Mouse (Mus musculus): ENCODE results near the gene AC140267.1. TPM values are rescaled to one million over a fixed set of nuclear protein-coding genes. Genes with fewer than 3 reads are reported as not detected.

AC140267.1 gene
- not detected in 2 replicates for polyA plus RNA-seq (2015; fragmentation: Nextera tagmentation; extraction: Ambion mirVana)

DNA sequence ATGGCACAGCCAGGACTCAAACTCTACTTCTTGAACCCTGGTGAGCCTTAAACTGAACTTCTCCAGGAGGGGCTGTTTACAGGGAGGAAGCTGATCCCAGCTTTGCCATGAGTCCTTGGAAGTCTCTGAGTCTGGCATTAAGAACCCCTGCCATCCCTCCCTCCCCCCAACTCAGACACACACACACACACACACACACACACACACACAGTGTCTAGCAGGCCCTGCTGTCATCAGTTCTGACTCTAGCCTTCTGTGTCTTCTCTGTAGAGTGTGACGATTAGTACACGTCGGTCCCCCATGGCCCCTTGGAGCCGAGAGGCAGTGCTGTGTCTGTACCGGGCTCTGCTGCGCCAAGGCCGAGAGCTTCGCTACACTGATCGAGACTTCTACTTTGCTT lies at the start of gene AC140267.1:
AC140267.1 (plus strand) TSS at position 301 of the 400 bp plus-strand sequence.
- H3K4me2 ChIP-seq = peak within 1 kb of the TSS; percentile 86
- 88% methylated on average over 9 of the region's 9 CpGs for WGBS (ENCODE audit: insufficient replicate concordance)
- ATAC-seq (ENCODE audit: insufficient read depth) = no peak
- H3K27ac ChIP-seq (replicated peaks) = peak within 1 kb of the TSS; percentile 87
- no peaks in the 10 kb centered on the region for H3K27me3 ChIP-seq
- H3K9ac ChIP-seq = peak within 1 kb of the TSS; percentile 86
- peak within 1 kb of the TSS; percentile 95 for H3K4me3 ChIP-seq (replicated peaks)
- H3K36me3 ChIP-seq (replicated peaks) = peaks cover 45% of the 10 kb centered on the region
- peaks cover 36% of the 10 kb centered on the region for H3K4me1 ChIP-seq (replicated peaks)
- no peaks in the 10 kb centered on the region for H3K9me3 ChIP-seq (replicated peaks)

DNA sequence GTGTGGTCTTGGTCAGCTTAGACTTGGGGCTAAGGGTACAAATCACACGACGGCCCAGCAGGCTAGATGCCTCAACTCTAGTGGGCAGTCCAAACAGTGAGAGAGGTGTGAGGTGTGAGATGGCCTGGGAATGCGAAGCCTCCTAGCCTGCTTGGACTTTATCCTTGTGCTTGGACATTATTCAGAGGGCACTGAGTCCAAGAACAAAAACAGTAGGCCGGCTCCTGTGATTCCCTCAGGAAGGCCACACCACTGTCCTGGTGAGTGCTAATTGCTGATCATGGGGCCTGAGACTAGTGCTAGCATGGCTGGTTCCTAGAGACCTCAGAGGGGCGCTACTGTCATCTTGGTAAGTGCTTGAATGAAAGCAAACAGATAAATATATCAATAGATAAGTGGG lies 46.7 kb upstream of the AC140267.1 start:
- Histone ChIP-seq H3K4me2 (no peak overlapping the region), H3K9ac (no peak overlapping the region), H3K4me3 (replicated peaks) (no peak overlapping the region), H3K36me3 (replicated peaks) (no peaks in the 10 kb centered on the region), H3K4me1 (replicated peaks) (peaks cover 19% of the 10 kb centered on the region), H3K27ac (replicated peaks) (no peak overlapping the region), H3K27me3 (peaks cover 15% of the 10 kb centered on the region), H3K9me3 (replicated peaks) (no peaks in the 10 kb centered on the region)
- no peak for ATAC-seq (ENCODE audit: insufficient read depth)
- WGBS (ENCODE audit: insufficient replicate concordance) = 63% methylated on average over 5 of the region's 5 CpGs

DNA sequence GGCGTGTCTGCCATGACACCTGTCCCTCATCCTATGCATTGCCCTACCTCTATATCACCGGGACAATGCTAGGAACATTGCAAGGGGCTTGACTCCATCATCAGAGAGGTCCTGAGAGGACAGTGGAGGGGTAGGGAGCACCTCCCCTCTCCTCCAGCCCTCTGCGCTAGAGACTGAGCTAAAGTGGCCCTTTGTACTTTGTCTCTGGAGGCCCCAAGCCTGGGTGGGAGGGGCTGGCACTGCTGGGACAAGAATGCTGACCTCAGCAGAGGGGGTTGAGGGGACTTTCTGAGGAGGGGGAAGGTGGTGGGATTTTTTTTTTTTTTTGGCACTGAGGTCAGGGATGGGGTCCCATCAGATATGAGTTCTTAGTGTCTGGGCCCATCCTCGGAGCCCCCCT lies 45.6 kb upstream of the AC140267.1 start:
- WGBS (ENCODE audit: insufficient replicate concordance) = 64% methylated on average over 4 of the region's 4 CpGs
- Histone ChIP-seq H3K4me3 (replicated peaks) (no peak overlapping the region), H3K4me1 (replicated peaks) (peaks cover 19% of the 10 kb centered on the region), H3K9me3 (replicated peaks) (no peaks in the 10 kb centered on the region), H3K27me3 (peaks cover 17% of the 10 kb centered on the region), H3K4me2 (no peak overlapping the region), H3K9ac (no peak overlapping the region), H3K27ac (replicated peaks) (no peak overlapping the region), H3K36me3 (replicated peaks) (no peaks in the 10 kb centered on the region)
- no peak for ATAC-seq (ENCODE audit: insufficient read depth)

DNA sequence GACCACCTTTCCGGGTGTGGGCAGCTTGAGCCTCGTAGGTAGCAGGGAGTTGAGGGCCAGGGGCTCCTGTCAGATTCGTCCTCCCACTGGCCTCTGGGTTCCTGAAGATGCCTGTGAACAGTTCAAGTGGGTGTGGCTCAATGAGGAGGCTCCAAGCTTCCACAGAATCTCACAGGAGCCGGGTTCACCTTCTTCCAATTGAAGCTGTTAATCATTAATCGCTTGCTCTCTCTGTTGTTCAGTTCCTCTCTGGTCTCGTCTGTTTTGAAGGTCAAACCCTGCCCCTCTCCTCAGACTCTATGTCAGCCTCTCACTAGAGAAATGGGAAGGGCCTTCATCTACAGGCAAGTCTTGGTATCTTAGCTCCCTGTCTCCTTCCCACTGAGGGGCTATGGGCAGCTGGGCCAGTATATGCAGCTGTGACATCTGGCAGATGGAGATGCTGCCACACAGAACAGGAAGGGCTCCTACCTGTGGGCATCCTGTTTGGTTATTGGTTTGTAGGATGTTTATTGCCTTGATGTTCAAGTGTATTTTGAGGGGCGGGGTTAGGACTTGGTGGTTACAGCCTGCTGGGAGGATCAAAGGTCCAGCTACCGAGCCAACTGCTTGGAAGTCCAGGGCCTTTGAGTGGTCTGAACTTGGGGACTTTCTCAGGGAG lies 43.9 kb upstream of the AC140267.1 start:
- Histone ChIP-seq H3K9ac (no peak overlapping the region), H3K4me2 (no peak overlapping the region), H3K9me3 (replicated peaks) (no peaks in the 10 kb centered on the region), H3K4me3 (replicated peaks) (no peak overlapping the region), H3K27me3 (peaks cover 16% of the 10 kb centered on the region), H3K27ac (replicated peaks) (no peak overlapping the region; the same call in 1 of the 2 replicates), H3K36me3 (replicated peaks) (no peaks in the 10 kb centered on the region), H3K4me1 (replicated peaks) (peaks cover 18% of the 10 kb centered on the region)
- no peak for ATAC-seq (ENCODE audit: insufficient read depth)
- WGBS (ENCODE audit: insufficient replicate concordance) = 39% methylated on average over 8 of the region's 8 CpGs

DNA sequence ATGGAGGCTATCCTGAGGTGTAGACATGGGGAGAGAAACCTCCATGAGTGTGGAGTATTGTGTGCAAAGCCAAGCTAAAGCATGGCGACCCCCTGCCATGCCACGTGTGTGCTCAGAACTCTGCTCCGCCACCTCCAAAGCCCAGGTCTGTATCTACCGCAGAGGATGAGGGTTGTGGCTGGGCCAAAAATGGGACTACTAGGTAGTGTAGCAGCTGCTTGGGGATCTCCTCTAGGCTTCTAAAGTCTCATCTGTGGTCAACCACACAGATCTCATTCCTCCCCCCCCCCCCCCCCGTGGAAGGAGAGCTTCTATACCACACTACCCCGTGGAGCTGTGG lies 43.4 kb upstream of the AC140267.1 start:
- no peaks in the 10 kb centered on the region for H3K9me3 ChIP-seq (replicated peaks)
- H3K27ac ChIP-seq (replicated peaks) = no peak overlapping the region
- no peak overlapping the region for H3K4me3 ChIP-seq (replicated peaks)
- no peak for ATAC-seq (ENCODE audit: insufficient read depth)
- peaks cover 16% of the 10 kb centered on the region for H3K27me3 ChIP-seq
- peaks cover 16% of the 10 kb centered on the region for H3K4me1 ChIP-seq (replicated peaks)
- 57% methylated on average over 6 of the region's 6 CpGs for WGBS (ENCODE audit: insufficient replicate concordance)
- no peak overlapping the region for H3K9ac ChIP-seq
- no peak overlapping the region for H3K4me2 ChIP-seq
- H3K36me3 ChIP-seq (replicated peaks) = no peaks in the 10 kb centered on the region

DNA sequence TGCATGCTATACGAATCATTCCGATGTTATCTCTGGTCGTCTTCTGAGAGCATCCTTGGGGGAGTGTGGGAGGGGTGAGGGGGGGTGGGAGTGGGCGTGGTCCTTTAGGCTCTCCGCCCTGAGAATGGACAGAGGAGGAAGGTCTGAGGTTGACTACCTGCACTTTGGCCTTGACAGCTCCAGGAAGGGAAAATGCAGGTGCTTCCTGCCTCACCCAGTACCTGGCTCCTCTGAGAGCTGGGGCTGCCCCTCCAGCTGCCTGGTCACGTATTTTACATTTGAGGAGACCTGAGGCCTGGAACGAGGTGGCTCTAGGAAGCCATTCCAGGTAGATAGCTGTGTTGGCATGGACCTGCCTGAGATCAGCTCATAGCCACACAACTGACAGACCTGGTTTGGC lies 42.8 kb upstream of the AC140267.1 start:
- no peak overlapping the region for H3K27ac ChIP-seq (replicated peaks)
- no peak overlapping the region for H3K9ac ChIP-seq
- H3K4me2 ChIP-seq = no peak overlapping the region
- H3K4me1 ChIP-seq (replicated peaks) = peaks cover 16% of the 10 kb centered on the region
- H3K36me3 ChIP-seq (replicated peaks) = no peaks in the 10 kb centered on the region
- H3K27me3 ChIP-seq = peaks cover 16% of the 10 kb centered on the region
- 41% methylated on average over 7 of the region's 7 CpGs for WGBS (ENCODE audit: insufficient replicate concordance)
- no peak overlapping the region for H3K4me3 ChIP-seq (replicated peaks)
- H3K9me3 ChIP-seq (replicated peaks) = no peaks in the 10 kb centered on the region
- no peak for ATAC-seq (ENCODE audit: insufficient read depth)

DNA sequence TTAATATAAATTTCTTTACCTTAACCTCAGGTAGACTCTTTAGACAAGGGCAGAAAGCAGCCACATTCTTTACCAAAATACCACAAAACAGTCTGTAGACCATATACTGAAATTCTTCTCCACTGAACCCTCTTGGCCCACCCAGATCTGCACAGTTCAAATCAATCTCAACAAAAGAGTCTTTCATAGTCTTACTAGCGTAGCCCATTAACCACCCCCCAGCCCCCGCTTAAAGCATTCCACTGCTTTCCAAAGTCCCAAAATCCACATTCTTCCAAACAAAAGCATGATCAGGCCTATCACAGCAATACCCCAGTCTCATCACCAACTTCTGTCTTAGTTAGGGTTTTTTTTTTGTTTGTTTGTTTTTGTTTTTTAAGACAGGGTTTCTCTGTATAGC lies 36.1 kb upstream of the AC140267.1 start:
- Histone ChIP-seq H3K9ac (no peak overlapping the region), H3K27me3 (peaks cover 8% of the 10 kb centered on the region; the same call in 1 of the 2 replicates), H3K27ac (replicated peaks) (no peak overlapping the region), H3K36me3 (replicated peaks) (no peaks in the 10 kb centered on the region), H3K4me2 (no peak overlapping the region), H3K9me3 (replicated peaks) (no peaks in the 10 kb centered on the region), H3K4me3 (replicated peaks) (no peak overlapping the region), H3K4me1 (replicated peaks) (no peaks in the 10 kb centered on the region)
- ATAC-seq (ENCODE audit: insufficient read depth) = no peak
- 68% methylated on average over 2 of the region's 2 CpGs for WGBS (ENCODE audit: insufficient replicate concordance)

DNA sequence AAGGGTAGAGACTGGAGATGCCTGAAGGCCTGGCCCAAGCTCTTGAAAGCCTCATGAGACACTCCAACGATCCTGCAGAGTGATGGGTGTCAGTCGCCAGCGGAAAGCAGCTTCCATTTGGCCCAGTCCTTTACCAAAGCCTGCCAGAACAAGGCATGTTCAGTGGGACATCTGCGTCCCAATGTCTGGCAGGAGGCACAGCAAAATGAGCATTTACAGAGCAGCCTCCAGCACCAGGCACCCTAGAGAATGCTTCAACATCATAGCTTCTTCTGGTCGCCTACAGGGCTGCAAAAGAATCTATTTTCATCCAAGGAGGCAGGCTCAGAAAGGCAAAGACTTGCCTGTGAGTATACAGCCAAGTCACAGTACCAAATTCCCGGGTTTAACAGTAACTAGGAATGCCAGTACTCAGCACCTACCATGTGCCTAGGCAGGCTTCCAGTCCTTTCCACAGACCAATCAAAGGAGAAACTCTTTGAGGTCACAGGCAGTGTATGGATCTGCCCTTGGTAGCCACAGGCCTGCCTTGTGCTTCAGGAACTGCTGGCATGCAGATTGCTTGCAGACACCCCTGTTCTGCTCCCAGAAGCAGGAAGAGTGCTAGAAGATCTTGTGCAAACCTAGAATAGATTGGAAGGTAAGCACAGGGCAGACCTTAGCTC lies 33.4 kb upstream of the AC140267.1 start:
- no peak for ATAC-seq (ENCODE audit: insufficient read depth)
- Histone ChIP-seq H3K4me1 (replicated peaks) (no peaks in the 10 kb centered on the region), H3K4me3 (replicated peaks) (no peak overlapping the region)

DNA sequence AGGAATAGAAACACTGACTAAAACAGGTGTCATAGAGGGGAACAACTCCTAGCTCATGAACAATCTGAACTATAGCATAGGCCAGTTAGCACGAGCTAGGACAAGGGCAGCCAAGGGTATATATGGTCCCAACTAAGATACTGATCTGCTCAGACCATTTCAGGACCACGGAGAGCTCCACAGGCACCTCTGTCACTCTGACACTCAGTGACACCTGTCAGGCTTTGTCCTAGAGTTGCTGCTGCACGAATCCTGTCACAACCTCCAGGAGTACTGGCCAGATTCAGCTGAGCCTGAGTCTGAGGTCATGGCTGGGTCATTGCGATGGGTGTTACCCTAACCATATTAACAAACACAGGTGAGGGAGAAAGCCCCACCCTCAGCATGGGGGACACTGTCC lies 32.2 kb upstream of the AC140267.1 start:
- WGBS (ENCODE audit: insufficient replicate concordance) = 16% methylated on average over 4 of the region's 4 CpGs
- no peak overlapping the region for H3K27ac ChIP-seq (replicated peaks)
- H3K27me3 ChIP-seq = peaks cover 11% of the 10 kb centered on the region

More for the DNA sequence above, 33.4 kb upstream of the AC140267.1 start:
- Histone ChIP-seq H3K4me2 (no peak overlapping the region), H3K27ac (replicated peaks) (no peak overlapping the region), H3K36me3 (replicated peaks) (no peaks in the 10 kb centered on the region), H3K9me3 (replicated peaks) (no peaks in the 10 kb centered on the region), H3K27me3 (peaks cover 7% of the 10 kb centered on the region), H3K9ac (no peak overlapping the region)
- 51% methylated on average over 6 of the region's 6 CpGs for WGBS (ENCODE audit: insufficient replicate concordance)

DNA sequence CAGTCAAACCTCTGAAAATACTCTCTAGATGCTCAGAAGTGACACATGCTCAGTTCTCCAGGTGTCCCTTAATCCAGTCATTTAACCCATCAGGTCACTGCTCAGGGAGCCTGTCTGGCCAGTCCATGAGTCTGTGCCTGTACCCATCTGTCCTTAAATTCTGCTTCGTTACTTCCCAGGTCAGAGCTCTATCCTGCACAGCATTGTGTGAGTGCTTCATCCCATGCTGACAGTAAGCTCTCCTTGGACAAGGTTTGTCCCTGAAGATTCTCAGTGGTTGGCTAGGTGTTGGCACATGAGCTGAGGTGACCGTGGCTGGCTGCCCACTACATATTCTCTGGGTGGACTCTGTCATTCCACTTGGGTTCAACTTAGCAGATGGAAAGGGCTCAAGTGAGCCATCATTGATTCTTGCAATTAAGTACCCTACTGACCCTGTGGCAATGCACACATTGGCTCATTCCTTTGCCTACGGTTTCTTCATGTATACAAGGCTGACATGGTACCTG lies 29.5 kb upstream of the AC140267.1 start:
- 58% methylated on average over 3 of the region's 3 CpGs for WGBS (ENCODE audit: insufficient replicate concordance)
- Histone ChIP-seq H3K36me3 (replicated peaks) (no peaks in the 10 kb centered on the region), H3K9ac (no peak overlapping the region), H3K4me1 (replicated peaks) (no peaks in the 10 kb centered on the region), H3K4me3 (replicated peaks) (no peak overlapping the region), H3K4me2 (no peak overlapping the region), H3K9me3 (replicated peaks) (no peaks in the 10 kb centered on the region), H3K27me3 (peaks cover 22% of the 10 kb centered on the region), H3K27ac (replicated peaks) (no peak overlapping the region)
- no peak for ATAC-seq (ENCODE audit: insufficient read depth)

More for the DNA sequence above, 32.2 kb upstream of the AC140267.1 start:
- Histone ChIP-seq H3K9ac (no peak overlapping the region), H3K4me2 (no peak overlapping the region), H3K9me3 (replicated peaks) (no peaks in the 10 kb centered on the region), H3K36me3 (replicated peaks) (no peaks in the 10 kb centered on the region), H3K4me1 (replicated peaks) (no peaks in the 10 kb centered on the region), H3K4me3 (replicated peaks) (no peak overlapping the region)
- no peak for ATAC-seq (ENCODE audit: insufficient read depth)

DNA sequence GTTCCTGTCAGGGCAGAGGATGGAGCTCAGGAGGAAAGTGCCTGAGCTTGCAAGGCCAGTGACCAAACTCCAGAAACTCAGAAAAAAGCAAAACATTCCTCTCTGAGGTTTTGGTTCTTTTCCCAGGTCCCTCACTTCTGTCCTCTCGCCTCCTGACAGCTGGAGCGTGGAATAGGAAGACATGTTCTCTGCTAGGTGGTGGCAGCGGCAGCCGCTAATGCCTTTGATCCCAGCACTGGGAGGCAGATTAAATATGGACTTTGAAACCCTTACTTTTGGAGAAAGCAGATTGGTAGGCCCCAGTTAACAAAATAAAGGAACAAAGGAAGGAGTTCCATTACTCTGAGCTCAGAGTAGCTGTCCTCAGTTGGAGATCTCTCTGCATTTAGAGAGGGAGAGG lies 27.2 kb upstream of the AC140267.1 start:
- Histone ChIP-seq H3K27me3 (peaks cover 25% of the 10 kb centered on the region), H3K36me3 (replicated peaks) (no peaks in the 10 kb centered on the region), H3K9ac (no peak overlapping the region), H3K9me3 (replicated peaks) (no peaks in the 10 kb centered on the region), H3K4me2 (no peak overlapping the region), H3K27ac (replicated peaks) (no peak overlapping the region), H3K4me1 (replicated peaks) (no peaks in the 10 kb centered on the region), H3K4me3 (replicated peaks) (no peak overlapping the region)
- ATAC-seq (ENCODE audit: insufficient read depth) = no peak
- 53% methylated on average over 4 of the region's 4 CpGs for WGBS (ENCODE audit: insufficient replicate concordance)
